Mouse (Mus musculus) kidney, adult 2 months (tissue): ENCODE results near the gene Tedc2. TPM values are rescaled to one million over a fixed set of nuclear protein-coding genes. Genes with fewer than 3 reads are reported as not detected.

Experiments used
- DNase-seq: peaks from one replicate; pipeline ENCODE4 v3.0.0; 2021
- H3K27ac ChIP-seq: fragments of 200-500 bp; 2 replicates; pipeline ENCODE4 v1.5.1; 2012; ENCODE audit warnings: low read depth, low read length, control low read depth, inconsistent platforms; ENCODE audit not compliant: insufficient read depth
- H3K27me3 ChIP-seq: fragments of 200-500 bp; replicated peaks from 2 replicates; pipeline ENCODE4 v1.6.1; 2012; ENCODE audit warnings: mild to moderate bottlenecking, moderate library complexity, low read length, inconsistent platforms; ENCODE audit not compliant: control insufficient read depth, insufficient read depth
- H3K36me3 ChIP-seq: fragments of 200-500 bp; 2 replicates; pipeline ENCODE4 v1.6.1; 2012; ENCODE audit warnings: mild to moderate bottlenecking, moderate library complexity, low read length, inconsistent platforms; ENCODE audit not compliant: control insufficient read depth, insufficient read depth
- H3K4me1 ChIP-seq: fragments of 200-500 bp; 2 replicates; pipeline ENCODE4 v1.6.1; 2011; ENCODE audit warnings: low read length; ENCODE audit not compliant: control insufficient read depth, insufficient read depth
- H3K4me3 ChIP-seq: fragments of 200-500 bp; 2 replicates; pipeline ENCODE4 v1.5.1; 2011; ENCODE audit warnings: mild to moderate bottlenecking, low read depth, low read length, control low read depth; ENCODE audit not compliant: insufficient read depth
- CTCF ChIP-seq: fragments of 200-500 bp; conservative IDR thresholded peaks from 2 replicates; pipeline ENCODE4 v1.5.1; 2011; ENCODE audit warnings: low read depth, mild to moderate bottlenecking, control low read depth, low read length, moderate library complexity, mixed read lengths; ENCODE audit not compliant: insufficient read depth, insufficient read length
- POLR2A ChIP-seq: fragments of 200-500 bp; IDR thresholded peaks from one replicate; pipeline ENCODE4 v1.6.1; 2011; ENCODE audit warnings: low read depth, low read length, control low read depth
- WGBS: fragments of 180-500 bp; shearing (Covaris S2); methylation state at CpG from one replicate; pipeline ENCODE4 v1.1.7; 2018; 5-methylcytosine and 5-hydroxymethylcytosine counted together
- polyA plus RNA-seq: library from polyadenylated mRNA; depleted of rRNA; stranded (reverse); fragments of >200 nt; gene quantifications from 2 replicates; pipeline ENCODE4 v1.2.3, GENCODE M21; 2012

The Tedc2 gene
- polyA plus RNA-seq, 1 experiment: 4.6 TPM

- no peaks in the 10 kb centered on the region for H3K27me3 ChIP-seq
- no peaks in the 10 kb centered on the region for H3K36me3 ChIP-seq
- no peak overlapping the region for H3K27ac ChIP-seq
- H3K4me3 ChIP-seq: no peak overlapping the region
- TF ChIP-seq POLR2A (no peak), CTCF (no peak)
- H3K4me1 ChIP-seq: no peaks in the 10 kb centered on the region
- DNase-seq: no peak
- 91% methylated on average over 8 of the region's 8 CpGs for WGBS
Measured at GRCm38 (mm10) chr17:24193268-24193667, 27.4 kb downstream of the Tedc2 start.

GRCm38 (mm10) chr17:24192848-24193247, 27.8 kb downstream of the Tedc2 start:
- no peak for DNase-seq
- H3K4me3 ChIP-seq: no peak overlapping the region
- H3K4me1 ChIP-seq: no peaks in the 10 kb centered on the region
- no peak for TF ChIP-seq CTCF
- TF ChIP-seq POLR2A: no peak
- 63% methylated on average over 8 of the region's 8 CpGs for WGBS
- H3K36me3 ChIP-seq: no peaks in the 10 kb centered on the region
- no peaks in the 10 kb centered on the region for H3K27me3 ChIP-seq
- H3K27ac ChIP-seq: no peak overlapping the region

GRCm38 (mm10) chr17:24191481-24191880, 29.2 kb downstream of the Tedc2 start:
- no peaks in the 10 kb centered on the region for H3K36me3 ChIP-seq
- no peak for TF ChIP-seq POLR2A
- TF ChIP-seq CTCF: no peak
- H3K4me1 ChIP-seq: no peaks in the 10 kb centered on the region
- no peak for DNase-seq
- WGBS: 89% methylated on average over 4 of the region's 4 CpGs
- no peaks in the 10 kb centered on the region for H3K27me3 ChIP-seq
- no peak overlapping the region for H3K4me3 ChIP-seq
- H3K27ac ChIP-seq: no peak overlapping the region

GRCm38 (mm10) chr17:24190934-24191333, 29.7 kb downstream of the Tedc2 start:
- TF ChIP-seq POLR2A (no peak), CTCF (no peak)

GRCm38 (mm10) chr17:24174259-24174658, 46.4 kb downstream of the Tedc2 start:
- Histone ChIP-seq H3K4me3 (no peak overlapping the region), H3K27ac (no peak overlapping the region), H3K36me3 (no peaks in the 10 kb centered on the region), H3K27me3 (no peaks in the 10 kb centered on the region), H3K4me1 (peaks cover 6% of the 10 kb centered on the region)
- no peak for TF ChIP-seq POLR2A
- no peak for TF ChIP-seq CTCF
- WGBS: 70% methylated on average over 3 of the region's 3 CpGs
- no peak for DNase-seq

More at GRCm38 (mm10) chr17:24190934-24191333, 29.7 kb downstream of the Tedc2 start:
- 91% methylated on average over 2 of the region's 2 CpGs for WGBS
- DNase-seq: no peak
- Histone ChIP-seq H3K27me3 (no peaks in the 10 kb centered on the region), H3K4me3 (no peak overlapping the region), H3K27ac (no peak overlapping the region), H3K4me1 (no peaks in the 10 kb centered on the region), H3K36me3 (no peaks in the 10 kb centered on the region)

- TF ChIP-seq CTCF (peak; percentile 92), POLR2A (no peak)
- H3K27ac ChIP-seq: no peak overlapping the region
- H3K4me3 ChIP-seq: no peak overlapping the region
- WGBS: 2% methylated on average over 3 of the region's 3 CpGs
- H3K4me1 ChIP-seq: peaks cover 6% of the 10 kb centered on the region
- DNase-seq: peak; percentile 78
- no peaks in the 10 kb centered on the region for H3K27me3 ChIP-seq
- no peaks in the 10 kb centered on the region for H3K36me3 ChIP-seq
Measured at GRCm38 (mm10) chr17:24173423-24173822, 47.2 kb downstream of the Tedc2 start.

GRCm38 (mm10) chr17:24171738-24172137, 48.9 kb downstream of the Tedc2 start:
- no peak overlapping the region for H3K27ac ChIP-seq
- H3K4me1 ChIP-seq: peaks cover 8% of the 10 kb centered on the region
- no peaks in the 10 kb centered on the region for H3K27me3 ChIP-seq
- TF ChIP-seq POLR2A (no peak), CTCF (no peak)
- no peaks in the 10 kb centered on the region for H3K36me3 ChIP-seq
- no peak for DNase-seq
- WGBS: 87% methylated on average over 4 of the region's 4 CpGs
- no peak overlapping the region for H3K4me3 ChIP-seq
